Mouse (Mus musculus) heart, postnatal 0 days (tissue): ENCODE measurements around the gene Foxf1.

Experiments
- CTCF ChIP-seq: IDR thresholded peaks from 2 replicates; pipeline ENCODE4 v1.5.1; 2016; ENCODE audit warnings: antibody characterized with exemption, control low read depth, low read depth
- EP300 ChIP-seq: IDR thresholded peaks from 2 replicates; pipeline ENCODE4 v1.6.1; 2016; ENCODE audit warnings: antibody characterized with exemption, low read depth

DNA sequence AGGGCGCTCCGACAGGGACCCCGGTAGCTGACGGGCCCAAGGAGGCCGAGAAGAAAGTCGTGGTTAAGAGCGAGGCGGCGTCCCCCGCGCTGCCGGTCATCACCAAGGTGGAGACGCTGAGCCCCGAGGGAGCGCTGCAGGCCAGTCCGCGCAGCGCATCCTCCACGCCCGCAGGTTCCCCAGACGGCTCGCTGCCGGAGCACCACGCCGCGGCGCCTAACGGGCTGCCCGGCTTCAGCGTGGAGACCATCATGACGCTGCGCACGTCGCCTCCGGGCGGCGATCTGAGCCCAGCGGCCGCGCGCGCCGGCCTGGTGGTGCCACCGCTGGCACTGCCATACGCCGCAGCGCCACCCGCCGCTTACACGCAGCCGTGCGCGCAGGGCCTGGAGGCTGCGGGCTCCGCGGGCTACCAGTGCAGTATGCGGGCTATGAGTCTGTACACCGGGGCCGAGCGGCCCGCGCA, 33.0 kb downstream of the Foxf1 start:
- TF ChIP-seq EP300 (no peak), CTCF (no peak)
